Mouse (Mus musculus): ENCODE measurements at regions not wholly inside any gene's neighbourhood (a gene's known extent, or its start where the extent isn't known, plus 50 kb on each side); places are given as distances from the start of the nearest gene placed in this dataset.

- no peaks in the 10 kb centered on the region for H3K9me3 ChIP-seq (replicated peaks; ENCODE audit: insufficient read depth, low read length)
- no peaks in the 10 kb centered on the region for H3K79me2 ChIP-seq (ENCODE audit: control insufficient read depth, insufficient read depth, low read length, poor library complexity)
- no peak for DNase-seq (ENCODE audit: low read depth, low spot score)
- TF ChIP-seq ZMIZ1 (IDR thresholded peaks at IDR 0.05; ENCODE audit: low read depth, low read length) = no peak
- TF ChIP-seq EP300 (IDR thresholded peaks at IDR 0.05; ENCODE audit: low read depth in 1 of 2, low read length in 2 of 2) = no peak
- TF ChIP-seq NRF1 (IDR thresholded peaks at IDR 0.05; ENCODE audit: insufficient read depth, low read depth, low read length, poor library complexity, severe bottlenecking) = no peak
- TF ChIP-seq HCFC1 (IDR thresholded peaks at IDR 0.05; ENCODE audit: low read depth, low read length) = no peak
- TF ChIP-seq ELF1 (IDR thresholded peaks at IDR 0.05; ENCODE audit: low read depth, low read length) = no peak
- TF ChIP-seq CHD1 (IDR thresholded peaks at IDR 0.05; ENCODE audit: low read depth, low read length) = no peak
- no peak for TF ChIP-seq RCOR1 (IDR thresholded peaks at IDR 0.05; ENCODE audit: low read depth, low read length)
- no peak for TF ChIP-seq SIN3A (IDR thresholded peaks at IDR 0.05; ENCODE audit: low read length)
- no peaks in the 10 kb centered on the region for H3K4me1 ChIP-seq (ENCODE audit: control insufficient read depth in 1 of 2, insufficient read depth in 2 of 2, low read length in 2 of 2)
- no peaks in the 10 kb centered on the region for H3K36me3 ChIP-seq (ENCODE audit: control insufficient read depth in 1 of 2, insufficient read depth in 2 of 2, low read length in 2 of 2)
- H3K4me3 ChIP-seq (ENCODE audit: control insufficient read depth in 1 of 2, insufficient read depth in 1 of 2, low read depth in 2 of 2, low read length in 2 of 2) = no peak overlapping the region
- H3K27ac ChIP-seq (ENCODE audit: control insufficient read depth, low read depth, low read length) = no peak overlapping the region
- no peaks in the 10 kb centered on the region for H3K27me3 ChIP-seq (ENCODE audit: control insufficient read depth in 1 of 2, insufficient read depth in 2 of 2, low read length in 2 of 2)
- H3K9ac ChIP-seq (ENCODE audit: control insufficient read depth, low read depth, low read length, poor library complexity, severe bottlenecking) = no peak overlapping the region
Measured at GRCm38 (mm10) chr13:110649870-110650497, 255.1 kb downstream of the Plk2 start.

GRCm38 (mm10) chr13:110652201-110652600 is 257.4 kb downstream of the Plk2 start:
- no peak for DNase-seq (ENCODE audit: low read depth, low spot score)
- H3K9ac ChIP-seq (ENCODE audit: control insufficient read depth, low read depth, low read length, poor library complexity, severe bottlenecking) = no peak overlapping the region
- no peaks in the 10 kb centered on the region for H3K27me3 ChIP-seq (ENCODE audit: control insufficient read depth in 1 of 2, insufficient read depth in 2 of 2, low read length in 2 of 2)
- no peak overlapping the region for H3K27ac ChIP-seq (ENCODE audit: control insufficient read depth, low read depth, low read length)
- H3K4me3 ChIP-seq (ENCODE audit: control insufficient read depth in 1 of 2, insufficient read depth in 1 of 2, low read depth in 2 of 2, low read length in 2 of 2) = no peak overlapping the region
- no peaks in the 10 kb centered on the region for H3K9me3 ChIP-seq (replicated peaks; ENCODE audit: insufficient read depth, low read length)
- H3K79me2 ChIP-seq (ENCODE audit: control insufficient read depth, insufficient read depth, low read length, poor library complexity) = no peaks in the 10 kb centered on the region
- H3K36me3 ChIP-seq (ENCODE audit: control insufficient read depth in 1 of 2, insufficient read depth in 2 of 2, low read length in 2 of 2) = no peaks in the 10 kb centered on the region
- TF ChIP-seq RCOR1 (IDR thresholded peaks at IDR 0.05; ENCODE audit: low read depth, low read length) (no peak), CTCF (IDR thresholded peaks at IDR 0.05 in 2 of 3, conservative IDR thresholded peaks at IDR 0.05 in 1 of 3; ENCODE audit: control insufficient read depth in 1 of 3, insufficient read depth in 1 of 3, low read depth in 2 of 3, low read length in 3 of 3, poor library complexity in 1 of 3, severe bottlenecking in 1 of 3) (no peak), TCF12 (IDR thresholded peaks at IDR 0.05; ENCODE audit: low read depth, low read length) (no peak)
- no peaks in the 10 kb centered on the region for H3K4me1 ChIP-seq (ENCODE audit: control insufficient read depth in 1 of 2, insufficient read depth in 2 of 2, low read length in 2 of 2)

GRCm38 (mm10) chr13:110665073-110665800 is 270.4 kb downstream of the Plk2 start:
- H3K9me3 ChIP-seq (replicated peaks; ENCODE audit: insufficient read depth, low read length) = no peaks in the 10 kb centered on the region
- DNase-seq (ENCODE audit: low read depth, low spot score) = no peak
- no peaks in the 10 kb centered on the region for H3K79me2 ChIP-seq (ENCODE audit: control insufficient read depth, insufficient read depth, low read length, poor library complexity)
- no peak overlapping the region for H3K27ac ChIP-seq (ENCODE audit: control insufficient read depth, low read depth, low read length)
- no peaks in the 10 kb centered on the region for H3K4me1 ChIP-seq (ENCODE audit: control insufficient read depth in 1 of 2, insufficient read depth in 2 of 2, low read length in 2 of 2)
- no peak overlapping the region for H3K9ac ChIP-seq (ENCODE audit: control insufficient read depth, low read depth, low read length, poor library complexity, severe bottlenecking)
- H3K27me3 ChIP-seq (ENCODE audit: control insufficient read depth in 1 of 2, insufficient read depth in 2 of 2, low read length in 2 of 2) = no peaks in the 10 kb centered on the region
- H3K4me3 ChIP-seq (ENCODE audit: control insufficient read depth in 1 of 2, insufficient read depth in 1 of 2, low read depth in 2 of 2, low read length in 2 of 2) = no peak overlapping the region
- TF ChIP-seq BHLHE40 (IDR thresholded peaks at IDR 0.05; ENCODE audit: borderline replicate concordance, low read depth, low read length) = no peak
- TF ChIP-seq MAZ (IDR thresholded peaks at IDR 0.05; ENCODE audit: low read depth, low read length) = no peak
- TF ChIP-seq MAX (IDR thresholded peaks at IDR 0.05; ENCODE audit: low read length) = no peak
- TF ChIP-seq NRF1 (IDR thresholded peaks at IDR 0.05; ENCODE audit: insufficient read depth, low read depth, low read length, poor library complexity, severe bottlenecking) = no peak
- TF ChIP-seq MXI1 (IDR thresholded peaks at IDR 0.05; ENCODE audit: low read depth, low read length) = no peak
- TF ChIP-seq UBTF (IDR thresholded peaks at IDR 0.05; ENCODE audit: borderline replicate concordance, insufficient read depth, low read depth, low read length) = no peak
- no peak for TF ChIP-seq CHD1 (IDR thresholded peaks at IDR 0.05; ENCODE audit: low read depth, low read length)
- no peak for TF ChIP-seq TAL1 (IDR thresholded peaks at IDR 0.05; ENCODE audit: low read length)
- no peak for TF ChIP-seq JUND (IDR thresholded peaks at IDR 0.05; ENCODE audit: low read depth, low read length)
- no peak for TF ChIP-seq MYB (IDR thresholded peaks at IDR 0.05; ENCODE audit: low read depth, low read length)
- TF ChIP-seq CHD2 (IDR thresholded peaks at IDR 0.05; ENCODE audit: low read length) = no peak
- TF ChIP-seq E2F4 (IDR thresholded peaks at IDR 0.05; ENCODE audit: borderline replicate concordance, low read depth, low read length) = no peak
- no peak for TF ChIP-seq ZKSCAN1 (IDR thresholded peaks at IDR 0.05; ENCODE audit: low read depth, low read length)
- no peak for TF ChIP-seq TCF12 (IDR thresholded peaks at IDR 0.05; ENCODE audit: low read depth, low read length)
- no peak for TF ChIP-seq ETS1 (IDR thresholded peaks at IDR 0.05; ENCODE audit: low read depth, low read length)
- no peak for TF ChIP-seq HCFC1 (IDR thresholded peaks at IDR 0.05; ENCODE audit: low read depth, low read length)
- no peak for TF ChIP-seq MAFK (IDR thresholded peaks at IDR 0.05; ENCODE audit: borderline replicate concordance, low read depth, low read length)
- H3K36me3 ChIP-seq (ENCODE audit: control insufficient read depth in 1 of 2, insufficient read depth in 2 of 2, low read length in 2 of 2) = no peaks in the 10 kb centered on the region
